In genomic region chr17:23982912-23983311, GRCm38 (mm10) we compare ENCODE assay signal across 27 mouse cellular contexts. TPM values are rescaled to one million over a fixed set of nuclear protein-coding genes. Genes with fewer than 3 reads are reported as not detected.
DNase-seq lines count a peak whose midpoint lies in the region; ATAC-seq and TF ChIP-seq lines count a peak whose summit lies in the region.
"Had no signal": no experiment of that assay in that cellular context is flagged by ENCODE, and none has a peak within 500 bp of the region (broad histone marks: within the 10 kb centered on the region; RNA-seq: fewer than 3 reads in every experiment).

No protein-coding gene starts in this region.

- 31% methylated on average over 4 of the region's 4 CpGs for WGBS in intestine, postnatal 0 days
- WGBS in hindbrain, postnatal 0 days = 64% methylated on average over 4 of the region's 4 CpGs

- H3K27me3 ChIP-seq in intestine, postnatal 0 days (replicated peaks; ENCODE audit: control insufficient read depth, insufficient read depth, low read length) = no peaks in the 10 kb centered on the region
- H3K27me3 ChIP-seq in hindbrain, postnatal 0 days (ENCODE audit: insufficient read depth, low read length) = no peaks in the 10 kb centered on the region
- H3K27me3 ChIP-seq: forebrain, embryonic 12.5 days; limb, embryonic 15.5 days; midbrain, embryonic 13.5 days had no signal

- no peak overlapping the region for H3K9ac ChIP-seq in intestine, postnatal 0 days (ENCODE audit: low read depth, low read length)
- no peak overlapping the region for H3K9ac ChIP-seq in hindbrain, postnatal 0 days (replicated peaks; ENCODE audit: low read length)
- H3K9ac ChIP-seq: forebrain, embryonic 12.5 days; hindbrain, embryonic 14.5 days; limb, embryonic 15.5 days; midbrain, embryonic 13.5 days had no signal

- peaks cover 5% of the 10 kb centered on the region; the same call in 1 of the 2 replicates for H3K4me1 ChIP-seq in intestine, postnatal 0 days (replicated peaks; ENCODE audit: control insufficient read depth, insufficient read depth, low read length)
- H3K4me1 ChIP-seq in hindbrain, postnatal 0 days (ENCODE audit: insufficient read depth, low read length) = no peaks in the 10 kb centered on the region
- H3K4me1 ChIP-seq: heart, embryonic 10.5 days; limb, embryonic 15.5 days; midbrain, embryonic 13.5 days had no signal

- H3K36me3 ChIP-seq in intestine, postnatal 0 days (ENCODE audit: control insufficient read depth, insufficient read depth) = no peaks in the 10 kb centered on the region
- no peaks in the 10 kb centered on the region for H3K36me3 ChIP-seq in hindbrain, postnatal 0 days (ENCODE audit: insufficient read depth, low read length)
- H3K36me3 ChIP-seq: forebrain, embryonic 12.5 days; G1E; heart, embryonic 10.5 days; limb, embryonic 15.5 days; midbrain, embryonic 13.5 days had no signal

- H3K27ac ChIP-seq in intestine, postnatal 0 days (ENCODE audit: low read depth, low read length) = peak overlapping the region; percentile 51
- H3K27ac ChIP-seq in hindbrain, postnatal 0 days = no peak overlapping the region
- H3K27ac ChIP-seq: forebrain, embryonic 12.5 days; heart, embryonic 10.5 days; hindbrain, embryonic 14.5 days; limb, embryonic 15.5 days; midbrain, embryonic 13.5 days had no signal

- H3K4me3 ChIP-seq in intestine, postnatal 0 days (ENCODE audit: low read depth, low read length) = no peak overlapping the region
- H3K4me3 ChIP-seq in hindbrain, postnatal 0 days (ENCODE audit: low read length) = no peak overlapping the region
- H3K4me3 ChIP-seq: forebrain, embryonic 12.5 days; heart, embryonic 10.5 days; limb, embryonic 15.5 days; midbrain, embryonic 13.5 days; myocyte had no signal

- no peak for TF ChIP-seq CTCF in intestine, postnatal 0 days (IDR thresholded peaks at IDR 0.05; ENCODE audit: low read depth)
- no peak for TF ChIP-seq CTCF in hindbrain, postnatal 0 days (IDR thresholded peaks at IDR 0.05; ENCODE audit: low read depth)

- ATAC-seq in intestine, postnatal 0 days = peak; percentile 79
- ATAC-seq in hindbrain, postnatal 0 days = no peak
- ATAC-seq: midbrain, embryonic 13.5 days had no signal

- 0 out of 2 replicates have a peak overlapping the region, but pooled peaks have one; percentile 17 for H3K4me2 ChIP-seq in intestine, postnatal 0 days (replicated peaks; ENCODE audit: low read depth)
- no peak overlapping the region for H3K4me2 ChIP-seq in hindbrain, postnatal 0 days (ENCODE audit: low read depth, low read length)
- H3K4me2 ChIP-seq: forebrain, embryonic 12.5 days; hindbrain, embryonic 14.5 days; limb, embryonic 15.5 days; midbrain, embryonic 13.5 days had no signal

- H3K9me3 ChIP-seq in intestine, postnatal 0 days (ENCODE audit: control insufficient read depth) = no peaks in the 10 kb centered on the region
- H3K9me3 ChIP-seq in hindbrain, postnatal 0 days (ENCODE audit: low read length) = no peaks in the 10 kb centered on the region
- H3K9me3 ChIP-seq: forebrain, embryonic 12.5 days; G1E; heart, embryonic 10.5 days; limb, embryonic 15.5 days; midbrain, embryonic 13.5 days had no signal

- peak; percentile 43 to 52 for DNase-seq in kidney, postnatal 36 days
- no peak for DNase-seq in kidney, adult 8-10 months
- DNase-seq in 416B (ENCODE audit: low read depth) = peak; percentile 10
- peak; percentile 21 for DNase-seq in embryo, embryonic 10.5 days (ENCODE audit: low spot score)
- no peak for DNase-seq in cerebellum, adult 8-10 months
- no peak for DNase-seq in hindbrain, postnatal 0 days (ENCODE audit: low spot score)
- DNase-seq in thymus, postnatal 14 days = no peak
- DNase-seq: adrenal gland, postnatal 36 days; cerebellum, adult 9-10 months; gastrocnemius, postnatal 36 days; heart, postnatal 14 days; lung, postnatal 10 days; thymus, adult 2 months had no signal

RNA-seq across cellular contexts. Expression of gene Prss30, which starts 2.5 kb away (rescaled TPM):
- 4.7 and 12.1 TPM in 2 replicates for polyA plus RNA-seq in intestine, postnatal 0 days (2015; fragmentation: Nextera tagmentation; extraction: Ambion mirVana)
- total RNA-seq in hindbrain, postnatal 0 days (2014; rRNA removed) = not detected in 2 replicates
- not detected in 2 replicates for polyA plus RNA-seq in hindbrain, postnatal 0 days (2015; fragmentation: Nextera tagmentation; extraction: Ambion mirVana)
- total RNA-seq: G1E; gastrocnemius, postnatal 36 days; heart, postnatal 14 days; neutrophil, adult 5-6 weeks had no signal
- polyA plus RNA-seq: forebrain, embryonic 12.5 days; G1E; hindbrain, embryonic 14.5 days; limb, embryonic 15.5 days; midbrain, embryonic 13.5 days; stomach, embryonic 14.5 days had no signal

RNA-seq across cellular contexts. Expression of gene Prss22, which starts 15.0 kb away (rescaled TPM):
- polyA plus RNA-seq in intestine, postnatal 0 days (2015; fragmentation: Nextera tagmentation; extraction: Ambion mirVana) = 0.09 TPM in 1 of 2 replicates, not detected in the other
- total RNA-seq in hindbrain, postnatal 0 days (2014; rRNA removed) = 0.42 TPM in 1 of 2 replicates, not detected in the other
- polyA plus RNA-seq in hindbrain, postnatal 0 days (2015; fragmentation: Nextera tagmentation; extraction: Ambion mirVana) = not detected in 2 replicates
- total RNA-seq: adrenal gland, postnatal 36 days; G1E; gastrocnemius, postnatal 36 days; heart, postnatal 14 days; layer of hippocampus, postnatal 10 days had no signal
- polyA plus RNA-seq: G1E; hindbrain, embryonic 14.5 days had no signal

RNA-seq across cellular contexts. Expression of gene Sbpl, which starts 27.8 kb away (rescaled TPM):
- polyA plus RNA-seq in intestine, postnatal 0 days (2015; fragmentation: Nextera tagmentation; extraction: Ambion mirVana) = not detected in 2 replicates
- 1.4 TPM in 1 of 2 replicates, not detected in the other for total RNA-seq in hindbrain, postnatal 0 days (2014; rRNA removed)
- not detected in 2 replicates for polyA plus RNA-seq in hindbrain, postnatal 0 days (2015; fragmentation: Nextera tagmentation; extraction: Ambion mirVana)
- total RNA-seq: adrenal gland, postnatal 36 days; G1E; gastrocnemius, postnatal 36 days; heart, postnatal 14 days; layer of hippocampus, postnatal 10 days; left cerebral cortex, postnatal 25 days; neutrophil, adult 5-6 weeks had no signal
- polyA plus RNA-seq: cortical plate, adult 2 months; forebrain, embryonic 12.5 days; G1E; heart, embryonic 10.5 days; hindbrain, embryonic 14.5 days; kidney, embryonic 16.5 days; limb, embryonic 15.5 days; midbrain, embryonic 13.5 days; myocyte; stomach, embryonic 14.5 days had no signal

RNA-seq across cellular contexts. Expression of gene Sbp, which starts 41.4 kb away (rescaled TPM):
- not detected in 2 replicates for polyA plus RNA-seq in intestine, postnatal 0 days (2015; fragmentation: Nextera tagmentation; extraction: Ambion mirVana)
- not detected in 2 replicates for total RNA-seq in hindbrain, postnatal 0 days (2014; rRNA removed)
- polyA plus RNA-seq in hindbrain, postnatal 0 days (2015; fragmentation: Nextera tagmentation; extraction: Ambion mirVana) = not detected in 2 replicates
- total RNA-seq: adrenal gland, postnatal 36 days; G1E; gastrocnemius, postnatal 36 days; heart, postnatal 14 days; layer of hippocampus, postnatal 10 days; left cerebral cortex, postnatal 25 days; neutrophil, adult 5-6 weeks had no signal
- polyA plus RNA-seq: cortical plate, adult 2 months; forebrain, embryonic 12.5 days; G1E; hindbrain, embryonic 14.5 days; kidney, embryonic 16.5 days; limb, embryonic 15.5 days; midbrain, embryonic 13.5 days; myocyte; stomach, embryonic 14.5 days had no signal

RNA-seq across cellular contexts. Expression of gene Prss27, which starts 55.0 kb away (rescaled TPM):
- 0.12 and 0.18 TPM in 2 replicates for polyA plus RNA-seq in intestine, postnatal 0 days (2015; fragmentation: Nextera tagmentation; extraction: Ambion mirVana)
- not detected in 2 replicates for total RNA-seq in hindbrain, postnatal 0 days (2014; rRNA removed)
- polyA plus RNA-seq in hindbrain, postnatal 0 days (2015; fragmentation: Nextera tagmentation; extraction: Ambion mirVana) = 0.14 TPM in 1 of 2 replicates, not detected in the other
- total RNA-seq: G1E; gastrocnemius, postnatal 36 days; heart, postnatal 14 days; layer of hippocampus, postnatal 10 days; left cerebral cortex, postnatal 25 days had no signal
- polyA plus RNA-seq: cortical plate, adult 2 months; G1E had no signal

Comparison
In these comparisons a context has a peak if more than half of its experiments do, and no peak if none do; other contexts are left out.
1. DNase-seq: peak in kidney, postnatal 36 days (2 of 2), 416B (single experiment) and embryo, embryonic 10.5 days (single experiment); none in kidney, adult 8-10 months (0 of 2), cerebellum, adult 8-10 months (single experiment), hindbrain, postnatal 0 days (single experiment) and thymus, postnatal 14 days (single experiment).